Mouse (Mus musculus) hindbrain, postnatal 0 days (tissue): Measurements from ENCODE around the gene Slc18a2. TPM values are rescaled to one million over a fixed set of nuclear protein-coding genes. Genes with fewer than 3 reads are reported as not detected.

Experiments
- ATAC-seq: fragments of 200-750 bp; cut with Nextera tagmentation; 2 replicates; pipeline ENCODE4 v1.8.0; 2017; ENCODE audit warnings: mild to moderate bottlenecking, moderate TSS enrichment, moderate library complexity
- DNase-seq: peaks from one replicate; pipeline ENCODE4 v3.0.0-alpha.2; 2015; ENCODE audit warnings: low spot score
- H3K27ac ChIP-seq: fragments of 300-500 bp; sonication (generic); 2 replicates; pipeline ENCODE4 v1.5.1; 2014; ENCODE audit warnings: mild to moderate bottlenecking
- H3K27me3 ChIP-seq: fragments of 300-500 bp; sonication (generic); 2 replicates; pipeline ENCODE4 v1.6.1; 2014; ENCODE audit warnings: low read length, mixed read lengths; ENCODE audit not compliant: insufficient read depth
- H3K36me3 ChIP-seq: fragments of 300-500 bp; sonication (generic); 2 replicates; pipeline ENCODE4 v1.6.1; 2014; ENCODE audit warnings: low read length, mixed read lengths; ENCODE audit not compliant: insufficient read depth
- H3K4me1 ChIP-seq: fragments of 300-500 bp; sonication (generic); 2 replicates; pipeline ENCODE4 v1.6.1; 2014; ENCODE audit warnings: antibody characterized with exemption, low read length, mixed read lengths; ENCODE audit not compliant: insufficient read depth
- H3K4me2 ChIP-seq: fragments of 300-500 bp; sonication (generic); 2 replicates; pipeline ENCODE4 v1.6.1; 2014; ENCODE audit warnings: low read depth, mild to moderate bottlenecking, low read length, moderate library complexity, mixed read lengths
- H3K4me3 ChIP-seq: fragments of 300-500 bp; sonication (generic); 2 replicates; pipeline ENCODE4 v1.5.1; 2014; ENCODE audit warnings: low read length
- H3K9ac ChIP-seq: fragments of 300-500 bp; sonication (generic); replicated peaks from 2 replicates; pipeline ENCODE4 v1.6.1; 2014; ENCODE audit warnings: mild to moderate bottlenecking, low read length, moderate library complexity, mixed read lengths
- H3K9me3 ChIP-seq: fragments of 300-500 bp; sonication (generic); 2 replicates; pipeline ENCODE4 v1.6.1; 2016; ENCODE audit warnings: low read length, mixed read lengths
- CTCF ChIP-seq: IDR thresholded peaks from 2 replicates; pipeline ENCODE4 v1.5.1; 2016; ENCODE audit warnings: antibody characterized with exemption, control low read depth, low read depth
- WGBS: fragments of 180-500 bp; shearing (Covaris S2); extraction: QIAGEN DNeasy Blood & Tissue Kit; methylation state at CpG from one replicate; pipeline ENCODE4 v1.1.7; 2014; 5-methylcytosine and 5-hydroxymethylcytosine counted together
- polyA plus RNA-seq: library from polyadenylated mRNA; unstranded; fragments of >200 nt; fragmentation: Nextera tagmentation; extraction: Ambion mirVana; gene quantifications from 2 replicates; pipeline ENCODE4 v1.2.1, GENCODE M21; 2015
- total RNA-seq: library from RNA; depleted of rRNA; stranded (reverse); fragments of >200 nt; gene quantifications from 2 replicates; pipeline ENCODE4 v1.2.3, GENCODE M21; 2014

Slc18a2 gene
- total and polyA plus RNA-seq, 2 experiments from 2014 or later = 13.7 to 21.3 TPM

DNA sequence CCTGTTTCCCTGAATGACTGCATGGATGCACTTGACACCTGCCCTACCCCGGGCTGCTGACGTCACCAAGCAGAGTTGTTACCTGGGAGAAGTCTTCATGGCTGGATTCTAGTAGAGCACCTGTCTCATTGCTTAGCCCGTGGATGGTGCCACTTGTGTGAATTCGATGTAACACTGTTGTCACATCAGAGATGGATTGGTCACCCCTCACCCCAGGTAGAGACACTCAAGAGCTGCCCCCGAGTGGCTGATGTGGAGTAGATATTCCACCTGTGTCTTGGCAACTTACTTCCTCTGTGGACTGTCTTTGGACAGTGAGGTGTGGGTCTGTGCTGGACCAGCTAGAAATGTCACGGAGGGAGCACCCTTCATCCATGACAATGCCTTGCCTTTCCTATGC is 24.6 kb upstream of the Slc18a2 start:
- Histone ChIP-seq H3K4me3 (no peak overlapping the region), H3K4me2 (no peak overlapping the region), H3K27ac (no peak overlapping the region), H3K9ac (no peak overlapping the region), H3K27me3 (no peaks in the 10 kb centered on the region), H3K36me3 (no peaks in the 10 kb centered on the region), H3K4me1 (no peaks in the 10 kb centered on the region), H3K9me3 (no peaks in the 10 kb centered on the region)
- 79% methylated on average over 6 of the region's 6 CpGs for WGBS
- TF ChIP-seq CTCF = no peak
- DNase-seq = no peak
- ATAC-seq = no peak

- DNase-seq (no peak), ATAC-seq (no peak)
- Histone ChIP-seq H3K4me2 (no peak overlapping the region), H3K4me1 (no peaks in the 10 kb centered on the region), H3K27ac (no peak overlapping the region), H3K9me3 (no peaks in the 10 kb centered on the region), H3K27me3 (no peaks in the 10 kb centered on the region), H3K9ac (no peak overlapping the region), H3K4me3 (no peak overlapping the region), H3K36me3 (no peaks in the 10 kb centered on the region)
- 80% methylated on average over 3 of the region's 3 CpGs for WGBS
- TF ChIP-seq CTCF = no peak
Measured at GRCm38 (mm10) chr19:59238630-59239029, 22.1 kb upstream of the Slc18a2 start.

- no peaks in the 10 kb centered on the region for H3K36me3 ChIP-seq
- ATAC-seq (peak; percentile 57), DNase-seq (peak; percentile 90)
- no peaks in the 10 kb centered on the region for H3K4me1 ChIP-seq
- no peak overlapping the region for H3K4me2 ChIP-seq
- H3K27me3 ChIP-seq = no peaks in the 10 kb centered on the region
- WGBS = 26% methylated on average over 17 of the region's 17 CpGs
- TF ChIP-seq CTCF = peak; percentile 100
- H3K9me3 ChIP-seq = no peaks in the 10 kb centered on the region
- no peak overlapping the region for H3K27ac ChIP-seq
- no peak overlapping the region for H3K4me3 ChIP-seq
- no peak overlapping the region for H3K9ac ChIP-seq
Measured at GRCm38 (mm10) chr19:59239124-59239817, 21.4 kb upstream of the Slc18a2 start.

DNA sequence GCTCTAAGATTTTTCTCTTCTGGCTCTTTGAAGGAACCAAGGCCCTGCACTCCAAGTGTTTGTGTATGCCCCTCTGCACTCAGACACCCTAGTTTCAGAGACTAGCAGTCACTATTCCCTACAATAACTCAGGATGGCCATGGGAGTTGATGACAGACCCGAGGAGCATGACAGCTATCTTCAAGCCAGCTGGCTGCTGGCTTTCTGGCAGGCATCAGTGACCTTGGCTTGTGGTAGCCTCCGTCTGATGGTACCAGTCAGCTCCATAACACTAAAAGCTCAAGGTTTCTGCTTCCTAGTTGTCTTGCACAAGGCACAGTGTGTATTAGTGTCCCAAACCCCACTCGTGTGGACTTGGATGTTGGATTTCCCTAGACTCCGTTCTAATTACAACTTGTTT is 18.7 kb upstream of the Slc18a2 start:
- ATAC-seq (no peak), DNase-seq (no peak)
- no peak for TF ChIP-seq CTCF
- Histone ChIP-seq H3K27me3 (no peaks in the 10 kb centered on the region), H3K4me1 (no peaks in the 10 kb centered on the region), H3K4me2 (no peak overlapping the region), H3K27ac (no peak overlapping the region), H3K36me3 (no peaks in the 10 kb centered on the region), H3K9ac (no peak overlapping the region), H3K4me3 (no peak overlapping the region), H3K9me3 (no peaks in the 10 kb centered on the region)
- WGBS = 85% methylated on average over 4 of the region's 4 CpGs

GRCm38 (mm10) chr19:59243057-59243456 is 17.6 kb upstream of the Slc18a2 start:
- no peaks in the 10 kb centered on the region for H3K4me1 ChIP-seq
- H3K4me3 ChIP-seq = no peak overlapping the region
- no peaks in the 10 kb centered on the region for H3K9me3 ChIP-seq
- no peak for DNase-seq
- H3K27me3 ChIP-seq = no peaks in the 10 kb centered on the region
- WGBS = 87% methylated on average over 2 of the region's 2 CpGs
- no peak overlapping the region for H3K4me2 ChIP-seq
- H3K27ac ChIP-seq = no peak overlapping the region
- H3K36me3 ChIP-seq = no peaks in the 10 kb centered on the region
- no peak overlapping the region for H3K9ac ChIP-seq
- ATAC-seq = no peak
- TF ChIP-seq CTCF = no peak

- Histone ChIP-seq H3K27ac (no peak overlapping the region), H3K4me2 (no peak overlapping the region), H3K27me3 (no peaks in the 10 kb centered on the region), H3K36me3 (no peaks in the 10 kb centered on the region), H3K4me3 (no peak overlapping the region), H3K9ac (no peak overlapping the region), H3K4me1 (no peaks in the 10 kb centered on the region), H3K9me3 (no peaks in the 10 kb centered on the region)
- DNase-seq (no peak), ATAC-seq (no peak)
- TF ChIP-seq CTCF = no peak
- 80% methylated on average over 4 of the region's 4 CpGs for WGBS
Measured at GRCm38 (mm10) chr19:59248144-59248543, 12.6 kb upstream of the Slc18a2 start.

- no peaks in the 10 kb centered on the region for H3K27me3 ChIP-seq
- H3K4me1 ChIP-seq = no peaks in the 10 kb centered on the region
- no peaks in the 10 kb centered on the region for H3K36me3 ChIP-seq
- peak; percentile 10; the same call in 1 of the 2 replicates for TF ChIP-seq CTCF
- DNase-seq (no peak), ATAC-seq (no peak)
- WGBS = 77% methylated on average over 11 of the region's 11 CpGs
- no peak overlapping the region for H3K4me2 ChIP-seq
- H3K9ac ChIP-seq = no peak overlapping the region
- H3K27ac ChIP-seq = no peak overlapping the region
- no peaks in the 10 kb centered on the region for H3K9me3 ChIP-seq
- no peak overlapping the region for H3K4me3 ChIP-seq
Measured at GRCm38 (mm10) chr19:59248553-59249286, 12.0 kb upstream of the Slc18a2 start.
